Mouse (Mus musculus) megakaryocyte, adult 5-6 weeks (primary cell): Measurements from ENCODE around the gene Cnpy4. TPM values are rescaled to one million over a fixed set of nuclear protein-coding genes. Genes with fewer than 3 reads are reported as not detected.

Experiments used
- ATAC-seq: 2 replicates; pipeline ENCODE4 v1.8.0; 2016; ENCODE audit warnings: mild to moderate bottlenecking, inconsistent platforms; ENCODE audit not compliant: poor library complexity, severe bottlenecking
- total RNA-seq, 2 experiments: library from RNA; stranded (forward) in 1 of 2; stranded (reverse) in 1 of 2; fragments of 153-499, 151-499 nt in 1 of 2; fragments of 221-1000, 200-1000 nt in 1 of 2; gene quantifications; 2 replicates each; pipeline versions ENCODE4 v1.2.3 to v1.2.4; 2015 to 2017

Gene Cnpy4
- total RNA-seq (2015): 24.0 and 25.5 TPM in 2 replicates
- total RNA-seq (2017): 41.7 and 48.3 TPM in 2 replicates

GRCm38 (mm10) chr5:138186950-138187638 lies at the start of gene Cnpy4, which contains the start of gene Taf6:
Cnpy4 (plus strand) TSS chr5:138187485.
Taf6 (minus strand) TSS chr5:138187451.
- ATAC-seq: peak; percentile 85

- peak; percentile 81 for ATAC-seq
Measured at GRCm38 (mm10) chr5:138137935-138138549, 49.2 kb upstream of the Cnpy4 start.

- peak; percentile 66; the same call in 1 of the 2 replicates for ATAC-seq
Measured at GRCm38 (mm10) chr5:138138585-138138984, 48.7 kb upstream of the Cnpy4 start.

GRCm38 (mm10) chr5:138154390-138154789 lies 32.9 kb upstream of the Cnpy4 start:
- no peak for ATAC-seq

- peak; percentile 92 for ATAC-seq
Measured at GRCm38 (mm10) chr5:138155443-138155976, 31.8 kb upstream of the Cnpy4 start, which contains the start of gene Zfp113. Zfp113 (minus strand) TSS chr5:138155744.

GRCm38 (mm10) chr5:138160224-138160762 lies 27.0 kb upstream of the Cnpy4 start:
- ATAC-seq: no peak

GRCm38 (mm10) chr5:138160842-138161665 lies 26.2 kb upstream of the Cnpy4 start, which contains the start of gene Cops6:
Cops6 (plus strand) TSS chr5:138161071.
- ATAC-seq: peak; percentile 98

- no peak for ATAC-seq
Measured at GRCm38 (mm10) chr5:138163046-138163445, 24.2 kb upstream of the Cnpy4 start.

GRCm38 (mm10) chr5:138163610-138164009 lies 23.7 kb upstream of the Cnpy4 start:
- ATAC-seq: no peak

- ATAC-seq: no peak
Measured at GRCm38 (mm10) chr5:138165594-138165993, 21.7 kb upstream of the Cnpy4 start.

- ATAC-seq: peak; percentile 76
Measured at GRCm38 (mm10) chr5:138170936-138171561, 16.2 kb upstream of the Cnpy4 start.

GRCm38 (mm10) chr5:138171695-138172491 lies 15.4 kb upstream of the Cnpy4 start, which contains the start of the genes Ap4m1 and Mcm7:
Ap4m1 (plus strand) TSS chr5:138172002.
Mcm7 (minus strand) TSS chr5:138172422.
- ATAC-seq: peak; percentile 78

GRCm38 (mm10) chr5:138173217-138173616 lies 14.1 kb upstream of the Cnpy4 start:
- no peak for ATAC-seq

GRCm38 (mm10) chr5:138187661-138188306 lies 499 bp downstream of the Cnpy4 start:
- peak; percentile 86 for ATAC-seq

- peak; percentile 80 for ATAC-seq
Measured at GRCm38 (mm10) chr5:138193771-138194727, 6.8 kb downstream of the Cnpy4 start, which contains the start of gene Mblac1. Mblac1 (plus strand) TSS chr5:138194314.

- peak; percentile 43 for ATAC-seq
Measured at GRCm38 (mm10) chr5:138194755-138195345, 7.6 kb downstream of the Cnpy4 start.

- ATAC-seq: peak; percentile 54
Measured at GRCm38 (mm10) chr5:138195463-138195862, 8.2 kb downstream of the Cnpy4 start.
